Mouse (Mus musculus): Measurements from ENCODE around the gene Iba57.

Iba57 gene

DNA sequence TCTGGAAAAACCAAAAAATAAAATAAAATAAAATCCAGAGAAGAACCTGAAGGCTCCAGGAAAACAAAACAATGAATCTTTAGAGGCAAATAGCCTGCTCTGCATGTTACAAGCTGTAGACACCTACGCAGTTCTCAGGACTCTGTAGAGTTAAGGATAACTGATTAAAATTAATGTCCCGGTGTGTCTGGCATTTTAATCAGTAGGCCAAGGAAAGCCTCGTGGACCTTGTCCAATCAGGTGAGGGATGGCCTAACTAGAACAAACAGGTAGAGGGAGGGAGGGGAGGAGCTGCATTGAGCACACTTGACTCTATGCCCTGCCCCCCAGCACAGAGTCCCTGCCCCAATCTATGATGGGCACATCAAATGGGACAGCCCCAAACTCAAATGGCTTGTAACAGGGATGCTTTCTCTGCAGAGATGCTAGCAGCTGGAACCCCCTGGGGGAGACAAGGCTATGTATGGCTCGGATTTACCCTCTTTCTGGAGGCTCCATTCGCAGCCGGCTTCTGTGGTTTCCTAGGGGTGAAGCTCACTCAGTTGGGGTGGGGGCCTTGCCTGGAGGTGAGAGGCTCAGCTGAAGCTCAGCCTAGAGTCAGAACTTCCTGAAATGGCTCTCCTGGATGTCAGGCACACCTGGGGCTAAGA lies 10.8 kb upstream of the Iba57 start:
- DNase-seq (ENCODE audit: low read depth, low spot score), result no peak

DNA sequence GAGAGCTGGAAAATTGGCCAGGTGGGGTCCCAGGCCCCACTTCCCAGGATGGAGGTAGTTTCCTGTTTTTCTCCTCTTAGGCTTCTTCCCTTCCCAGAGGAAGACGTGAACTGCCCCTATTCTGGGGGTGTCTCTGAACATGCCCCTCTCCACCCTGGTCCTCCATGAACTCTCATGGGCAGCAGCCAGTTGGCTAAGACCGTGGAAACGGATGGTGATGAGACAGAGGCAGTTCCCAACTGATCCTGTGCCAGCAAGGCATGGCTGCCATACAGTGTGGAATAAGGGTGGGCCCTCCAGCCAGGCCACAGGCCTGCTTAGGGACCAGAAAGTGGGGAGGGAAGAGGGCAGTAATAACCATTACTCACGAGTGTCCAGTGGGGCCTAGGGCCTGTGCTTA lies 7.0 kb upstream of the Iba57 start:
- DNase-seq (ENCODE audit: low read depth, low spot score), result no peak

DNA sequence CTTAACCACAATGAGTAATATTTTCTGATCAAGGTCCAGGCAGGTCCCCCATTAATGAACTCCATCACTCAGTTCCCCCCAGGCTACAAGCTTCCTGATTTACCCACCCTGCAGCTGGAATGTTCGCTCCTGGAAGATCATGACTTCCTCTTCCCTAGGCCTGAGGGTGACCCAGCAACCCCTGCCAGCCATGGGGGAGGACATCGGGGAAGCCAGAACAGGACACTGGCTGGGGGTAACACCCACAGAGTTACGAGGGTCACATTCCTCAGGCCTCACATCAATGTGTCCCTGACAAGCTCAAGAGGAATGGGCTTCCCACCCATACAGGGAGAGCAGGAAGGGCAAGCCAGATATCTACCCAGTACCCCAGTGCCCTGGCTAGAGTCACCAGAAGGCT lies 6.3 kb upstream of the Iba57 start:
- no peak for DNase-seq (ENCODE audit: low read depth, low spot score)

- no peak for DNase-seq (ENCODE audit: low read depth, low spot score)
Observed at GRCm38 (mm10) chr11:59165616-59166241, 2.2 kb upstream of the Iba57 start.

DNA sequence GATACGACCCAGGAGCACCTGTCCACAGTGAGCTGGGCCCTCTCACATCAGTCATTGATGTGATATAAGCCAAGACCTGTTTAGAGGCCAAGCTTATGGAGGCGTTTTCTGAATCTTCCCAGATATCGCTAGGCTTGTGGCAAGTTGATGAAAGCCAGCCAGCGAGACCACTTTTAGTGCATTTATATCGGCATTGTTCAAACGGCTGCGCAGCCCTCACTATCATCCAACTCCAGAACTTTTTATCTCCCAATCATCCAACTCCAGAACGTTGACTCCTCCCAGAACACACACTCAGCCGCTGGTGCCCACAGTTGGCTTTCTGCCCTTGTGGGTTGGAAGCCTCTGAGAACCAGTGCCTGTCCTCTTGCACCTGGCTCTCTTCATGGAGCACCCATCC lies 845 bp upstream of the Iba57 start:
- peak; percentile 47 for DNase-seq (ENCODE audit: low read depth, low spot score)

DNA sequence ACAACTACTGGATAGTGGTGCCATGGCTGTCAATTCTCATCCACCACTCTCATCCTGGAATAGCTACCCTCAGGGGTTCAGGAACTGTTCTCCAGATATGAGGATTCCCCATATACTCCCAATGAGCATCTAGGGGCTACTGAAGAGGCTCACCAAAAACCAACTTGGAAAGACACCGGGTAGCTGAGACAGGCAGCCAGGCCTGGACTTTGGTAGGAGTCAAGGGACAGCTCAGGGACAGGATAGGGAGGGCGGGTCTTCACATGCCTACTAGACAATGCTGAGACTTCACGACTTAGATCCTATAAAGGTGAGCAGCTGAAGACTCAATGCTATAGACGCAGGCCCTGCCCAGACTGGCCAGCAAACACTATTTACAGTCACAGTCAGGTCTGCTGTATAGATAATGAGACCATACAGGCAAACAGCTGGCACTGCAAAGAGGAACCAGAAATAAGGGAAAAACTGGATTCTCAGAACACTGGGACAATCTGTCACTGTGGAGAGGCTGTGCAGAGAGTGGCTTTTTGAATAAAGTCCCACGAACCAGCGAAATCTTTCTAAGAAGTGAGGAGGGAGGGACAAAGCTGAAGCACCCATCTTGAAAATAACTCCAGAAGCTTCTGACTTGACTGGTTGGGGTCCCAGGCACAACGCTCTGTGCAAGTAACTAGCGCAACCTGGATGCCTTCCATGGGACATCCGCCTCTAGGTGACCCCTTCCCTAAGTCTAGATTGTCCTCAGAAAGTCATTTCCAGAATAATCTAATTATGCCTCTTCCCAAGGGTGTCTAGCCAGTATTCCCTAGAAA lies 890 bp downstream of the Iba57 start:
- no peak for DNase-seq (ENCODE audit: low read depth, low spot score)

DNA sequence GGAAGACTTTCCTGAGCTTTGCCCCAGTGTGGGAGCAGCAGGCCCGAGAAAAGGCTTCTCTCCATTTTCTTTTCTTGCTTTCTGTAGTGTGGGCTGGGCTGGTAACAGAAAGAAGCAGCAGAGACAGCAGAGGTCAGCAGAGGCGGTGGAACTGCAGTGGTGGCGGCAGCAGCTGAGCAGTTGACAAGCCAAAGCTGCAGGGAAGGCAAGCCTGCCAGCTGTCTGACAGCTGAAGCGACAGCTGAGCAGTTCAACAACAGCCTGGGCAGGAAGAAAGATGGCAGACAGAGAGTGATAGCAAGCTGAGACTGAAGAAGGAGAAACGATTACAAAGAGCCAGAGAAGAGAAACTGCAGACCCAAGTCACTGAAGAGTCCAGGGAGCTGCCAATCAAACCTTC lies 2.1 kb downstream of the Iba57 start:
- DNase-seq (ENCODE audit: low read depth, low spot score), result peak; percentile 94

DNA sequence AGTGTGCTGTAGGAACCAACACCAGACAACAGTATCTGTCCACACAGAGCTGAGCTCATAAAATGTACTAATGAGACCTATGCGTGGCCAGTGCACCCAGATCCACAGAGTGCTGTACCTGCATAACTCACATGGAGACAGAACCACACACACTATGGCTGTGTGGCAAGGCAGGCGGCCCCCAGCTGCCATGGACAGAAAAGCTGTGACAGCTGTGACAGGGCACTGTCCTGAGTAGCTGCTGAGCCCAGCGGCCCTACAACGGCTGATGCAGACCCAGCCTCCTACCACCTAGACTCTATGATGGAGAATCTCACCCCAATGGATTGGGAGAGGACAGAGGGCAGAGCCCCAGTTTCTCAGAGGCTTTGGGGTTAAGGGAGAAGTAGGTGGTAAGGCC lies 4.0 kb downstream of the Iba57 start:
- no peak for DNase-seq (ENCODE audit: low read depth, low spot score)

- DNase-seq (ENCODE audit: low read depth, low spot score), result no peak
Observed at GRCm38 (mm10) chr11:59159099-59159498, 4.4 kb downstream of the Iba57 start.

- no peak for DNase-seq (ENCODE audit: low read depth, low spot score)
Observed at GRCm38 (mm10) chr11:59155900-59156299, 7.6 kb downstream of the Iba57 start.

DNA sequence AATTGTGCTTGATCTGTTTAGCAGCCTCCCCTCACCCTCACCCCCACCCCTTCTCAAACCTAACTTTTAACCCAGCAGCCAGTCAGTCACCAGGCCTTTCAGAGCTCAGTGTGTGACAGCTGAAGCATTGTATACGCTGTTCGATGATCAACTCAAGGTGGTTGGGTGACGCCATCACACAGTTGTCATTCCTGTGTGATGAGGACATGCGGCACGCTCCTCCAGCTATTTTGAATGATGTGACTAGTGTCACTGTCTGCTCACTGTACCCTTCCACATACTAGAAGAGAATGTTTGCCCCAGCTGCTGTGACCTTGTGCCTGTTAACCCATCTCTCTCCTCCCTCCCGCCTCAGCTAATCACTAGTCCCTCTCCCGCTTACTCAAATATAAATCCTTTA lies 9.3 kb downstream of the Iba57 start:
- no peak for DNase-seq (ENCODE audit: low read depth, low spot score)

DNA sequence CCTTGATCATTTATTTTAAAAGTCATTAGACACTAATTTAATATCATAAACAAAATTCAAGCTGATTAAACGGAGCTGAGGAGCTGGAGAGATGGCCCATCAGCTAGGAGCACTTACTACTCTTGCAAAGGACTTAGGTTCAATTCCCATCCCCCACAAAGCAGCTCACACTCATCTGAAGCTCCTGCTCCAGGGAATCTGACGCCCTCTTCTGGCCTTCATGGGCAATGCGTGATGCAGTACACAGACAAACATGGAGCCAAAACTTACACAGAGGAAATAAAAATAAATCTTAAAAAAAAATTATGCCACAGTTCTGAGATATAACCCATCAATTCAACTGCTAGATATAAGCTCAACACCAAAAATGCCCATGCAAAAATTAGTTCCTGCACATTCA lies 11.8 kb downstream of the Iba57 start:
- no peak for DNase-seq (ENCODE audit: low read depth, low spot score)

DNA sequence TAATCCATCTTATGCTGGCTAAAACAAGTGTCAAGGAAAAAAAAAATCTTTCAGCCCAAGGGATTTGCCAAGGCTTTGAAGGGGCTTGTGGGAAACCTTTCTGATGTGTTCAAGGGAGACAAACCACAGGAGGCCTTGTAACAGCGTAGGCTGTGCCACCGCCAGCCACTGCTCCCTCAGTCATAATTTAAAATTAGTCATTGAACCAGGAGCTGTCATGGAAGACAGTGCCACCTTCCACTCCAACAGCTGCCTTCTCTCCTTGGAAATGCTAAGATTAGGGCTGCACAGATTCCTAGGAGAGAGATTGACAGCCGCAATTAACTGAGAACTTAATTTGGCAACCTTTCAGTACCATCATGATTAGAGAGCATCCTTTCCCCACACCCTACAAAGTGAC lies 14.2 kb downstream of the Iba57 start:
- no peak for DNase-seq (ENCODE audit: low read depth, low spot score)

DNA sequence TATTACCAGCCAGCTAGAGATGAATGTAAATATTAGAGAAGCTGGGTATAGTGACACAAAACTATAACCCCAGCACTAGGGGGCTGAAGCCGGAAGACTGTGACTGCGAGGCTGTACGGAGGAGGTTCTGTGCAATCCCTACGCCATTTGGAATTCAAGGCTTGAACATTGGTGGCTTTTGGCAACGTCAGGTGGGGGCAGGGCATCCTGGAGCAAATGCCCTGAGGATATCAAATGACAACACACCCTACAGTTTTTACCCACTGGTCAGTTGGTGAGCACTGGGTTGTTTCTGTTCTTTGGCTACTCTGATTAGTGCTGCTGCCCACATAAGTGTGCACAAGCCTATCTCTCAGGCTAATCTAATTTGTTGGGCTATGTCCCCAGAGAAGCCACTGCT lies 20.6 kb downstream of the Iba57 start:
- DNase-seq (ENCODE audit: low read depth, low spot score), result no peak

DNA sequence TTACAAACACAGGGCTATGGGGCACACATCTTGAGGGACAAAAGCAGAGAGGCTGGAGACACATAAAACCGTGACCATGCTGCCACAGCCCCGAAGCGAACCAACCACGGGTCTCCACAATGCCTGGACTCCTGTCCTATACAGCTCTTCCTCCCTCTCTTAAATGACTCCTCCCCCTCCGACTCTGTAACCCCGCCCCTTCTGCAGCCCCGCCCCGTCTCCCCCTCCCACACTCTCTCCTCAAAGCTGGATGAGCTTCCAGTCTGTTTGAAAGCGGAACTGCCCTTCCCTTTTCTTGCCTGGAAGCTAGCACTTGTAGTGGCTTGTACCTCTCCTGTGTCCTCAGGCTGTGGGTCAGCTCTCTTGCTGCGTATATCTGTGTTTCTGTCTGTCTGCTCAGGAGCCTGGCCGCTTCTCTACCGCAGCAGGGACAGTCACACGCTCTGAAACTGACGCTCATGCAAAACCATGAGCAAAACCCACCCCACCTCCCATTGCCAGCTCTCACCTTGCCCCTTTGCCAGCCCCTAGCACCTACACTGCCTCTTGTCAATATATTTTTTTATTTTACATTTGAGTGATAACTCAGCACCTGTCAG lies 21.7 kb downstream of the Iba57 start:
- DNase-seq (ENCODE audit: low read depth, low spot score), result peak; percentile 73

DNA sequence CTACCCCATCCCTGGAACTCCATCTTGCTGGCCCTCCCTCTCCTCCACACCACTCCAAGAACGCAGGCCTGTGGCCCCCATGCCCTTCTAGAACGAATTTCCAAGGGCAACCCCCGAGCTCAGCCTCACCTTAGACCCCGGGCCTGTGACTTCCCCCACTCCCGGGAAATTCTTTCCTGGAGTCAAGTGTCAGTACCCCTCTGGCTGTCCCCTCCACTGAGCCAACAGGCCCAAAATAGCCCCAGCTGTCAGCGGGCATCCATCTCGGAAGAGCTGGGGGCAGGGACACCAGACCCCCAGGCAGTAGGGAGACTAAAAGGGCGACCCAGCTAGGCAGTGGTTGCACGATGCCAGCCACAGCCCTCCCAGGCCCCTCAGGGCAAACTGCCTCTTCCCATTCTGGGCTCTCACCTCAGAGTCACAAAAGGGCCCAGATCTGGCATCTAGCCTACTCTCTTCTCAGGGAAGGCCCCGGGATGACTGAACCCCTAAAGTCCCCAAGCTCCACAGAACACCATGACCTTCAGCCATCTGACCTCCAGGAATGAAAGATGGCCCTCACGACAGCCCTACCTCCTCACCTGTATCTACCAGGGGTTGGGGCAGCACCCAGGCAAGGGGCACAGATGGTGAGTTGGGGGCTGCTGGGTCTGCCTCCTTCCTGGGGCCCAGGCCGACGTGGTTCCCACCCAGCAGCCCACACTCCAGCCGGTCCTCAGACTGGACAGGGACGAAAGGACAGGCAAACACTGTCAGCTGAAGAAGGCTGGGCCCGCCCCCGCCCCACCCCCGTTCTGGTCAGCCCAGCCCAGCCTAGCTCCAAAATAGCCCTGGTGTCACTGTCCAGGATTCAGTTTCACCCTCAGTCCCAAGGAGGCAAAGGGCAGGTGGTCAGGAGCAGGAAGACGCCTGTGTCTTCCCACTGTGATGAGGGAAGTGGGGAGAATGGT lies 24.7 kb downstream of the Iba57 start:
- peak; percentile 92 for DNase-seq (ENCODE audit: low read depth, low spot score)

DNA sequence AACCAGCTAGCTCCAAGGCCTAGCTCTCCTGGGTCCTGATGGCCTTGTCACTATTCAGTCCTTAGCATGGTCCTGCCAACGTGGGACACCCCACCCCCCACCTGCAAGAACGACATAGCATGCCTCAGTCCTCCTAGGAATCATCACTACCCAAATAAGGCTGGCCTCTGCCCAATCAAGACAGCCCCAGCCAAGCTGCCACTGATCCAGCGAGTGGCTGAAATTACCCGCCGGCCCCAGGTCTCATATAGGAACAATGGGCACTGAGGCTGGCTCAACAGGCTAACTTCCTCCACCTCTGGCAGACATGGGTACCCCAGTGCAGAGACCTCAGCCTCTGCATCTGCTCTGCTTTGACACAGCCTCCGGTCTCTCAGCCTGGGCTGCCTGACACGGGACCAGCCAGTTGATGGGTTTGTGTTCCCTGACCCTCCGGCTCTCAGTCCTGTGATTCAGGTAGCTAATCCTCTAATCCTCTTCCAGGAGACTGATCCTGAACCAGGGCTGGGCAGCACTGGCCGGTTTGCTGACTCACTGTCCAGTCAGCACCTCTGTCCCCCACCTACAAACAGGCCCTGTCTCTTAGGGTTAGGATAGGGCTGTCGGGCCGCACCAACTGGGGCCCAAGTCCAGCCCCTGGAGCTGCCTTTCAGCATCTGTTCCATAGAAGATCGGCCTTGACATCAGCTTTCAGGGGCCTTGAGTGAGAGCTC lies 26.4 kb downstream of the Iba57 start:
- peak; percentile 76 for DNase-seq (ENCODE audit: low read depth, low spot score)

DNA sequence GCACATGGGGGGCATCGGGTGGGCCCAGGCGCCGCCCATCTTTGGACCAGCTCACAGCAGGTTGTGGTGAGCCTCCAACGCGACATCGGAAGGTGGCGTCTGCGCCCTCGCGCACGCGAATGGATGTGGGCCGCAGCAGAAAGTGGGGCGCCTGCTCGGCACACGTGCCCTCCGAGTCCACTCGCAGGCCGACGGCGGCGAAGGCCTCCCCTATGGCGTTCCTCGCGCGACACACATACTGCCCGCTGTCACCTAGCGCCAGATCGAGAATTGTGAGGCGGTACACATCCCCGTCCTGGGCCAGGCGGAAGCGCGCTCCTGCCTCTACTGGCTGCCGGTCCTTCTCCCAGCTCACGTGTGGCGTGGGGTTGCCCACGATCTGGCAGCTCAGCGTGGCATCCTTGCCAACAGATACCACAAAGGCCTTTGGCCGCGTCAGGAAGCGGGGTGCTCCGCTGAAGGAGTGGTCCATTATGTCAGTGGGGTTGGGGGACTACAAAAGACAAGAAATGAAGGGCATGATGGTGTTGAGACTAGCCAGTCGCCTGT lies 27.6 kb downstream of the Iba57 start, which contains the start of gene Obscn:
TSS of gene Obscn (minus strand) at position 499 of the 549 bp plus-strand sequence.
- no peak for DNase-seq (ENCODE audit: low read depth, low spot score)

GRCm38 (mm10) chr11:59135051-59135820 lies 28.3 kb downstream of the Iba57 start:
- no peak for DNase-seq (ENCODE audit: low read depth, low spot score)

Data from skeletal muscle tissue, adult 2 months (tissue).